Mouse (Mus musculus): ENCODE data around the gene Stim1. TPM values are rescaled to one million over a fixed set of nuclear protein-coding genes. Genes with fewer than 3 reads are reported as not detected.

Gene Stim1
- polyA plus RNA-seq (2014; fragmentation: Illumina TruSeq; extraction: RNeasy Lipid Tissue Mini Kit (QIAGEN cat#74804); ENCODE audit: low read depth, low replicate concordance) = 14.8 TPM

GRCm38 (mm10) chr7:102267601-102268394 is at the start of gene Stim1:
Gene Stim1, plus strand, starts transcription at chr7:102267806.

GRCm38 (mm10) chr7:102255954-102256353 is 11.7 kb upstream of the Stim1 start, which contains the start of gene Rhog:
Gene Rhog, minus strand, starts transcription at chr7:102256054.

GRCm38 (mm10) chr7:102441657-102442391 is 174.2 kb downstream of the Stim1 start, which contains the start of gene Rrm1:
Gene Rrm1, plus strand, starts transcription at chr7:102441695.

GRCm38 (mm10) chr7:102481579-102481978 is 214.0 kb downstream of the Stim1 start, which contains the start of gene Olfr543:
Gene Olfr543, minus strand, starts transcription at chr7:102481679.

Other genes with a start within 250 kb of the Stim1 start
- gene Il18bp, start 249.1 kb upstream of the Stim1 start, polyA plus RNA-seq (2014; fragmentation: Illumina TruSeq; extraction: RNeasy Lipid Tissue Mini Kit (QIAGEN cat#74804); ENCODE audit: low read depth, low replicate concordance) = 10.1 TPM
- 22.1 TPM for gene Rnf121, start 202.3 kb upstream of the Stim1 start, polyA plus RNA-seq (2014; fragmentation: Illumina TruSeq; extraction: RNeasy Lipid Tissue Mini Kit (QIAGEN cat#74804); ENCODE audit: low read depth, low replicate concordance)
- gene Xndc1, start 202.3 kb upstream of the Stim1 start, polyA plus RNA-seq (2014; fragmentation: Illumina TruSeq; extraction: RNeasy Lipid Tissue Mini Kit (QIAGEN cat#74804); ENCODE audit: low read depth, low replicate concordance) = 12.8 TPM
- 2.4 TPM for gene Xntrpc, start 202.1 kb upstream of the Stim1 start, polyA plus RNA-seq (2014; fragmentation: Illumina TruSeq; extraction: RNeasy Lipid Tissue Mini Kit (QIAGEN cat#74804); ENCODE audit: low read depth, low replicate concordance)
- gene Trpc2, start 184.7 kb upstream of the Stim1 start, polyA plus RNA-seq (2014; fragmentation: Illumina TruSeq; extraction: RNeasy Lipid Tissue Mini Kit (QIAGEN cat#74804); ENCODE audit: low read depth, low replicate concordance) = not detected
- 249 TPM for gene Art1, start 166.1 kb upstream of the Stim1 start, polyA plus RNA-seq (2014; fragmentation: Illumina TruSeq; extraction: RNeasy Lipid Tissue Mini Kit (QIAGEN cat#74804); ENCODE audit: low read depth, low replicate concordance)
- gene Art5, start 158.3 kb upstream of the Stim1 start, polyA plus RNA-seq (2014; fragmentation: Illumina TruSeq; extraction: RNeasy Lipid Tissue Mini Kit (QIAGEN cat#74804); ENCODE audit: low read depth, low replicate concordance) = 31.9 TPM
- not detected for gene Chrna10, start 151.0 kb upstream of the Stim1 start, polyA plus RNA-seq (2014; fragmentation: Illumina TruSeq; extraction: RNeasy Lipid Tissue Mini Kit (QIAGEN cat#74804); ENCODE audit: low read depth, low replicate concordance)
- gene Nup98, start 57.6 kb upstream of the Stim1 start, polyA plus RNA-seq (2014; fragmentation: Illumina TruSeq; extraction: RNeasy Lipid Tissue Mini Kit (QIAGEN cat#74804); ENCODE audit: low read depth, low replicate concordance) = 17.3 TPM
- gene Pgap2, start 57.6 kb upstream of the Stim1 start, polyA plus RNA-seq (2014; fragmentation: Illumina TruSeq; extraction: RNeasy Lipid Tissue Mini Kit (QIAGEN cat#74804); ENCODE audit: low read depth, low replicate concordance) = 72.1 TPM
- gene Rhog, start 11.8 kb upstream of the Stim1 start, polyA plus RNA-seq (2014; fragmentation: Illumina TruSeq; extraction: RNeasy Lipid Tissue Mini Kit (QIAGEN cat#74804); ENCODE audit: low read depth, low replicate concordance) = 22.6 TPM
- 12.9 TPM for gene Rrm1, start 173.9 kb downstream of the Stim1 start, polyA plus RNA-seq (2014; fragmentation: Illumina TruSeq; extraction: RNeasy Lipid Tissue Mini Kit (QIAGEN cat#74804); ENCODE audit: low read depth, low replicate concordance)
- gene Olfr543, start 213.9 kb downstream of the Stim1 start, polyA plus RNA-seq (2014; fragmentation: Illumina TruSeq; extraction: RNeasy Lipid Tissue Mini Kit (QIAGEN cat#74804); ENCODE audit: low read depth, low replicate concordance) = not detected
- not detected for gene Olfr544, start 220.5 kb downstream of the Stim1 start, polyA plus RNA-seq (2014; fragmentation: Illumina TruSeq; extraction: RNeasy Lipid Tissue Mini Kit (QIAGEN cat#74804); ENCODE audit: low read depth, low replicate concordance)
- gene Olfr545, start 231.8 kb downstream of the Stim1 start, polyA plus RNA-seq (2014; fragmentation: Illumina TruSeq; extraction: RNeasy Lipid Tissue Mini Kit (QIAGEN cat#74804); ENCODE audit: low read depth, low replicate concordance) = not detected

All from heart, adult 10 weeks (tissue).